ENCODE assay signal across 23 mouse cellular contexts in the genomic region with DNA sequence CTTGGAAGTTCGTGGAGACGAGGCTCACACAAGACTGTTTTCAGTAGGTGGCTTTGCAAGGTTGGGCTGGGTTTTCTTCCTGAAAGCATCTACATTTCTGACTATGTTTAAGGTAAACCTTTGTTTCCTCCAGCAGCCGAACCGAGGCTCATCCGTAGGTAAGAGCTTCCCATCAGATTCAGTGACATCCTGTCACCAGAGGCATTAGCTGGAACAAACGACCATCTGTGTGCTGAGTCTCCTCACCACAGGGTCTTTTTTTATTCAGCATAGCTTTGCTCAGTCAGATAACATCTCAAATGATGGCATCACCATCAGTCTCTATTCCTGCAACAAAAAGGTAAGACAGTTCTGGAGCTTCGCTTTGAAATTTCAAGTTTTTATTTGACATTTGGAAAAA.
"Had no signal": no experiment of that assay in that cellular context is flagged by ENCODE, and none has a peak within 500 bp of the region (broad histone marks: within the 10 kb centered on the region; RNA-seq: fewer than 3 reads in every experiment).

No protein-coding gene starts in this region.

- H3K4me2 ChIP-seq: limb, embryonic 13.5 days; liver, embryonic 12.5 days; liver, embryonic 15.5 days; lung, embryonic 15.5 days; midbrain, embryonic 12.5 days; neural tube, embryonic 13.5 days; stomach, embryonic 15.5 days had no signal

- H3K27me3 ChIP-seq: limb, embryonic 13.5 days; liver, embryonic 12.5 days; liver, embryonic 15.5 days; lung, embryonic 15.5 days; megakaryocyte, embryonic 14.5 days; midbrain, embryonic 12.5 days; neural tube, embryonic 13.5 days; stomach, embryonic 15.5 days had no signal

- H3K4me3 ChIP-seq: layer of hippocampus, adult 2 months; limb, embryonic 10.5 days; limb, embryonic 13.5 days; liver, embryonic 12.5 days; liver, embryonic 15.5 days; lung, embryonic 15.5 days; megakaryocyte, embryonic 14.5 days; midbrain, embryonic 12.5 days; myocyte; neural tube, embryonic 13.5 days; stomach, embryonic 15.5 days had no signal

- H3K36me3 ChIP-seq: limb, embryonic 10.5 days; limb, embryonic 13.5 days; liver, embryonic 12.5 days; liver, embryonic 15.5 days; lung, embryonic 15.5 days; midbrain, embryonic 12.5 days; neural tube, embryonic 13.5 days; stomach, embryonic 15.5 days had no signal

- H3K9me3 ChIP-seq: limb, embryonic 10.5 days; limb, embryonic 13.5 days; liver, embryonic 12.5 days; liver, embryonic 15.5 days; lung, embryonic 15.5 days; megakaryocyte, embryonic 14.5 days; midbrain, embryonic 12.5 days; neural tube, embryonic 13.5 days; stomach, embryonic 15.5 days had no signal

- H3K9ac ChIP-seq: limb, embryonic 13.5 days; liver, embryonic 12.5 days; liver, embryonic 15.5 days; lung, embryonic 15.5 days; midbrain, embryonic 12.5 days; neural tube, embryonic 13.5 days; stomach, embryonic 15.5 days had no signal

- H3K27ac ChIP-seq: layer of hippocampus, adult 2 months; limb, embryonic 13.5 days; liver, embryonic 12.5 days; liver, embryonic 15.5 days; lung, embryonic 15.5 days; midbrain, embryonic 12.5 days; neural tube, embryonic 13.5 days; stomach, embryonic 15.5 days had no signal

- DNase-seq: kidney, adult 18-20 months; kidney, adult 9 months; kidney, postnatal 14 days; layer of hippocampus, adult 9-11 months; liver; lung, adult 18-20 months; lung, postnatal 10 days; lung, postnatal 36 days; retina, postnatal 1 day; right cerebral cortex, postnatal 25 days; spleen, adult 18-20 months; thymus, postnatal 25 days had no signal

- H3K4me1 ChIP-seq: liver, embryonic 12.5 days; liver, embryonic 15.5 days; lung, embryonic 15.5 days; stomach, embryonic 15.5 days had no signal

- ATAC-seq: liver, embryonic 12.5 days had no signal
